Mouse (Mus musculus): ENCODE results near the gene Btnl4.

The Btnl4 gene

DNA sequence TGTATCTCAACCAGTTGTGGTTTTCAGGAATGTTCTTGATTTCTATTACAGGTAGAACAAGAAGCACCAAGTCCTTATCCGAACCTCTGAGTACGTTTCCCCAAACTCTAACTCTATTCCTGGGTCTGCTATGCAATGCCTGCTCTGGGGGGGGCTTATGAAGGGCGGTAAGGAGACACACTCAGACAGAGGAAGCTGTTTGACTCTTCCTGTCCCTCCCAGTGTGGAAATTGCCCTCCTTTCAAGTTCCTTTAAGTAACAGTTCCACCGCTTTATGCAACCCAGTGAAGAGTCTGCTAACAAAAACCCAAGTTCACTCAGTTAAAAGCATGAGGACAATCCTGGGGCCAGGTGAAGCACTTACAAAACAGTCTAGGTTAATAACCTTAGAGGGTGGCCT lies 40.0 kb downstream of the Btnl4 start:
- no peak for DNase-seq (ENCODE audit: low spot score)

DNA sequence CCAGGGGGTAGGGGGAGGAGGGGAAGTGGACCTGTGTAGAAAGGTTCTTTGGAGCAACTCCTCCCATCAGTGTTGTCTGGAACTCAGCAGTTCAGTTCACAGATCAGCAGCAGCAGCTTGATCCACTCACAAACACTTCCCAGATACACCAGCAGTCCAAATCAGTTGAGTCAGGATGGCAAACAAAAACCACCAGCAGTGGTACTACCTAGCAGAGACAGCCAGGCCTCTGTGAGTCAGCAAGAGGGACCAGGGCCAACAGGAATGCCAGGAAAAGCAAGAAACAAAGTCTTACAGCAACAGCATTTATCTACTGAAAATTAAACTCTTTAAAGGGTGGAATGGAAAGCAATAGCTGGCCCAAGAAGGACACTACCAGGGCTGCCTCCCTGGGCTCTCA lies 49.5 kb downstream of the Btnl4 start:
- no peak for DNase-seq (ENCODE audit: low spot score)

DNA sequence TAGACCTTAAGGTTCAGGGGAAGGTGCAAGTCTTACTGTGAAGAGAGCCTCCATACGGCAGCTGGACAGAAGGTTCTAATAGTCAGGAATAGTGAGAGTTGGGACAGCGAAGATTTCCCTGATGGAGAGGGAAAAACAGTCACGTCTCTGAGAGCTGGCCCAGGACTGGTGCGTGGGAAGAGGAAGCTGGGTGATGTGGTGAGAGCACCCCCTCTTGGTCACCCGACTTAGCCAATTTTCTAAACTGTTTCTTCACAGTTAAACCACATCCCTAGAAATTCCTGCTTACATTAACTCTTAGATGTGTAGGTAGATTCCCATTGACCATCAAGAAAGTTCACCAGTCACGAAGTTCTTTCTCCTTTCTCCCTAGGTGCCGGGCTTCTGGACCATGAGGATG lies 57.1 kb downstream of the Btnl4 start:
- no peak for DNase-seq (ENCODE audit: low spot score)

Data from MN1 (cell line).